Mouse (Mus musculus) WW6 (cell line): ENCODE data around the gene Tnrc6a.

Experiments used
- DNase-seq: peaks from one replicate; pipeline ENCODE4 v3.0.0-alpha.2; 2013; ENCODE audit warnings: low read depth, low spot score

Tnrc6a gene

GRCm38 (mm10) chr7:123235449-123235848, 111.8 kb downstream of the Tnrc6a start:
- DNase-seq, result no peak

GRCm38 (mm10) chr7:123238621-123239020, 114.9 kb downstream of the Tnrc6a start:
- no peak for DNase-seq

DNA sequence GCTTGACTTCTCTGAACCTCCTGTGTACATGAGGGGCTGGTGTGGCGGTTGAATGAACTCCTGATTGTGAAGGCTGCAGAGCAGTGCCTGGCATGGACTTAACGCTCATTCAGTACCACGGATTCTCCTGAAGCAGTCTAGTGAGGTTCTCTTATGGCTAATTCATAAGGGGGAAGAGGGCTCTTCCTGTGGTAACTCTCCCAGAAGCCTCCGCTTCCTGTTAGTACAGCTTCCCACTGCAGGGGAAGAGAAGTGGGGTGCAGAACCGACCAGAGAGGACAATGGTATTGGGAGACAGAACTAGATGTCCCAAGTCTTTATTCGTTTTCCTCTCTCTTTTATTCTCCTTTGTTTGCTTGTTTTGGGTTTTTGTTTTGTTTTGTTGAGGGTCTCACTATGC, 116.4 kb downstream of the Tnrc6a start:
- no peak for DNase-seq

GRCm38 (mm10) chr7:123242241-123242640, 118.6 kb downstream of the Tnrc6a start:
- no peak for DNase-seq

- DNase-seq, result no peak
Measured at GRCm38 (mm10) chr7:123244833-123245232, 121.1 kb downstream of the Tnrc6a start.
